Mouse (Mus musculus) lung, adult 2 months (tissue): ENCODE measurements around the gene Bicdl1. TPM values are rescaled to one million over a fixed set of nuclear protein-coding genes. Genes with fewer than 3 reads are reported as not detected.
"Not testable (repeated sequence)": the region's sequence is repeated elsewhere in the genome, so short reads cannot be mapped to it uniquely, and the experiment has no call there.

Experiments
- DNase-seq: peaks from one replicate; pipeline ENCODE4 v3.0.0; 2022
- H3K4me1 ChIP-seq: fragments of 200-500 bp; 2 replicates; pipeline ENCODE4 v1.6.1; 2011; ENCODE audit warnings: low read length; ENCODE audit not compliant: control insufficient read depth, insufficient read depth
- H3K4me3 ChIP-seq: fragments of 200-500 bp; replicated peaks from 2 replicates; pipeline ENCODE3; 2011; ENCODE audit warnings: low read depth, mild to moderate bottlenecking, control low read depth, low read length; ENCODE audit errors: extremely low read depth
- CTCF ChIP-seq: fragments of 200-500 bp; IDR thresholded peaks from 2 replicates; pipeline ENCODE4 v1.5.1; 2011; ENCODE audit warnings: mild to moderate bottlenecking, low read length, control low read depth; ENCODE audit not compliant: insufficient read depth
- POLR2A ChIP-seq: fragments of 200-500 bp; IDR thresholded peaks from 2 replicates; pipeline ENCODE4 v1.6.1; 2011; ENCODE audit warnings: low read depth, mild to moderate bottlenecking, control low read depth, low read length, borderline replicate concordance; ENCODE audit errors: extremely low read depth
- WGBS: fragments of 180-500 bp; shearing (Covaris S2); methylation state at CpG from one replicate; pipeline ENCODE4 v1.1.7; 2018; 5-methylcytosine and 5-hydroxymethylcytosine counted together
- polyA plus RNA-seq: library from polyadenylated mRNA; depleted of rRNA; stranded (reverse); fragments of >200 nt; gene quantifications from 2 replicates; pipeline ENCODE4 v1.2.3, GENCODE M21; 2012

The Bicdl1 gene
- polyA plus RNA-seq, 1 experiment: 26.2 TPM

DNA sequence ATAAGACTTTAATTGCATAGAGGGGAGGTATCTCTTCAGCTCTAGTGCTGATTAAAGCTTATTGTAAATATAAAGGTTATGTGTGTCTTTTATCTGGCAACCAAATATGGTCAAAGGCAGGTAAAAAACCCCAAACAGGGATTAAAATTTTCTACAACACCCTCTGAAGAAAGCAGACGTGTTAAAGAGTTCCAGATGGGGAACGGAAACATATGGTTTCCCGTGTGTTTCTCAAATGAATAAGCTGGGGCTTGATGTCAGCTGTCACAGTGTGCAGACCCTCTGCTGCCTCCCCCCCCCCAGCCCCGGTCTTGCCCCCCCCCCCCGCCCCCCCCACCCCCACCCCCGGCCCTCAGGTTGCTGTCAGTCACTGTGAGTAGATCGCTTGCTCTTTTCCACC lies 24.1 kb upstream of the Bicdl1 start:
- Histone ChIP-seq H3K4me3 (no peak overlapping the region), H3K4me1 (no peaks in the 10 kb centered on the region)
- TF ChIP-seq POLR2A (no peak), CTCF (no peak)
- DNase-seq: no peak
- WGBS: 60% methylated on average over 3 of the region's 7 CpGs

DNA sequence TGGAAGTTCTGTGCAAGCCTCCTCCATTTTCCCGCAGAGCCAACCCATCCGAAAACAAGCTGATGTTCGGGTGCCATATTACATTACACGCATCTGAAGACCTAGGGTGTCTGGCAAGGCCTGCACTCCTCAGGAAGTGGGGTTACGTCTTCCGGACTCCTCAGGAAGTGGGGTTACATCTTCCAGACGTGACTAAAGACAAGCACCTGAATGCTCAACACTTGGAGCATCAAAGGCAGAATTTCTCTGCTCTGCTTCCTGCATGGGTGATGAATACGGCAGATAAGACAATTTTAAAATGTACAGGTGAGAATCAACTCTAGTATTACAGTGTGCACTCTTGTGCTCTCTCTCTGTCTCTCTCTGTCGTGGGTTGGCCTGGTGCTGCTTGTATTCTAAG lies 23.4 kb upstream of the Bicdl1 start:
- 70% methylated on average over 9 of the region's 9 CpGs for WGBS
- Histone ChIP-seq H3K4me3 (no peak overlapping the region), H3K4me1 (no peaks in the 10 kb centered on the region)
- no peak for DNase-seq
- TF ChIP-seq POLR2A (no peak), CTCF (no peak)

DNA sequence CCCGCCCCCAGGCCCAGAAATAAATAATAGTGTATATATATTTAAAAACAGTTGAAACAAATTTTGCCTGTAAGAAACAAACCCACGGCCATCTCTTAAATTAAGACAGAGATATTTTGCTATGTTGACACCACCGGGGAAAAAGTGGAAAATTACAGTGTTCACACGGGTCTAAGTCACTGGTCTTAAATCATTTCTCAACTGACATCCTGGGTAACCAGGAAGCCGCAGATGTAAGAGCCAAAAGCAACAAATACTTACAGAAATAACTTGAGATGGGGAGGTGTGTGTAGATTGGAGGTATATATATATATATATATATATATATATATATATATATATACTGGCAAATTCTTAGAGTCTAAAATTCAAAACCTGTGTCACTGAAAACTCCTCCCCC lies 21.5 kb upstream of the Bicdl1 start:
- WGBS: 38% methylated on average over 5 of the region's 5 CpGs
- DNase-seq: no peak
- TF ChIP-seq CTCF (no peak), POLR2A (no peak)
- H3K4me1 ChIP-seq: no peaks in the 10 kb centered on the region
- no peak overlapping the region for H3K4me3 ChIP-seq

DNA sequence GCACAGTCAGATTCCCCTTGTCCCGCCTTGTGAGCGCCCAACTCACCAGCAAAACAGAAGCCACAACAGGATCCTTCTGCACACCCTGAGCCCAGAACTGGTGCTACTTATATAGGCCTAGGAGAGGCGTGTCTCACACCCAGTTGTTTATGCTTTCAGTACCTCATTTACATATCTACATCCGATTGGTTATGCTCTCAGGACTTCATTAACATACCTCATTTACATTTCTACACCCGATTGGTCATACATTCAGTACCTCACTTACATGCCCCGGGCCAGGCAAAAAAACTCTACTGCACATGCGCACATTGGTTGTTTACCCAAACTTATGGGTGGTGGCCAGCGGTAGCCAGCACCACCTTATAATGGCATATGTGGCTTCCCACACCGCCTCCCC lies 20.5 kb upstream of the Bicdl1 start:
- DNase-seq: not testable (repeated sequence)

DNA sequence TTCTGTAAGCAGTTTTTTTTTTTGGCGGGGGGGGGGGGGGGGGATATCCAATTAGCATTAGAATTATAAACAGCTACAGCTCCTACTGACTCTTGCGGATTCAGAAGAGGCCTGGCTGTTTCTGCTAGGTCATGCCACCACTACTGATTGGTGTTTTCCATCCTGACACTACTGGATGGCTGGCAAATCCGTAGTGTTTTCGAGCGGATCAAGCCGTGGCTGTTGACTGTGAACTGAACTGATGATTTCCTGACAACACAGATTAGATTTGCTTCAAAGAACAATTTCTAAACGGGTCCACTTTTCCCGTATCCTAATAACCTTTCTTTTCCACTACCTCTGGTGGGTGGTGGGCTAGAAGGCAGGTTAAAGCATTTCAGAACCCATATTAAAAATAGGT lies 16.9 kb upstream of the Bicdl1 start:
- 57% methylated on average over 8 of the region's 8 CpGs for WGBS
- no peak for TF ChIP-seq POLR2A
- TF ChIP-seq CTCF: no peak
- H3K4me3 ChIP-seq: no peak overlapping the region
- H3K4me1 ChIP-seq: no peaks in the 10 kb centered on the region
- no peak for DNase-seq

More for the DNA sequence above, 20.5 kb upstream of the Bicdl1 start:
- not testable (repeated sequence) for H3K4me1 ChIP-seq, H3K4me3 ChIP-seq
- 90% methylated on average over 9 of the region's 9 CpGs for WGBS

DNA sequence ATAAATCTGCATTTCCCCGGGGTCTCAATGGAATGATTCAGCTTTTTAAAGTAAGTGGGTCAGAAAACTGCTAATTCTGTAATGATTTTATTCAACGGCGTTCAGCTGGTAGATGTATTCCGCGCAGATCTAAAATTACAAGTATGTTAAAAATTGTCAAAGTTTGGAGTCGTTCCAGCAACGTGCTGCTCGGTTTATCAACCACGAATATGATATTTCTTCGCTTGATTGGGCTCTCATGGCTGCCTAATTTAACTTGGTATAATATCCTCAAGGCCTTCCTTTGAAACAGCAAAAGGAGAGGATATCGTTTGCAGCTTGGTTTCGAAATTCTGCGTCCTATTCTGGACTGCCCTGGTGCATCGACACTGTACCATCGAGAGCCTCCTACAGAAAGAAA lies 13.9 kb upstream of the Bicdl1 start:
- Histone ChIP-seq H3K4me3 (no peak overlapping the region), H3K4me1 (no peaks in the 10 kb centered on the region)
- TF ChIP-seq CTCF: no peak
- no peak for TF ChIP-seq POLR2A
- WGBS: 77% methylated on average over 15 of the region's 15 CpGs
- no peak for DNase-seq

DNA sequence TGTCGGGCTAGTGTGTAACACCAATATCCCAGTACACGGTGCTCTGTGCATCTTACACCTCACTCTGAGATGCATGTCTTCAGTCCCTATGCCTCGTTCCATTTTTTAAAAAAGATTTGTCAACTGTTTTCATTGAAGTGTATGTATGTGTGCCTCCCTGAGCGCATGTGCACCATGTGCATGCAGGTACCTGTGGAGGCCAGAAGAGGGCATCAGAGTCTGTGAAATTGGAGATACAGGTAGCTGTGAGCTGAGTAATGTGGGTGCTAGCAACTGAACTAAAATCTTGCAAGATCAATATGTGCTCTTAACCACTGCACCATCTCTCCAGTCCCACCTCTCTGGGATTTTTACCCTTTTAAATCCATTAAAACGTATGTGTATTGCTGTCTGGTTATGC lies 6.6 kb upstream of the Bicdl1 start:
- Histone ChIP-seq H3K4me1 (no peaks in the 10 kb centered on the region), H3K4me3 (no peak overlapping the region)
- 88% methylated on average over 5 of the region's 5 CpGs for WGBS
- TF ChIP-seq POLR2A (no peak), CTCF (no peak)
- DNase-seq: no peak

DNA sequence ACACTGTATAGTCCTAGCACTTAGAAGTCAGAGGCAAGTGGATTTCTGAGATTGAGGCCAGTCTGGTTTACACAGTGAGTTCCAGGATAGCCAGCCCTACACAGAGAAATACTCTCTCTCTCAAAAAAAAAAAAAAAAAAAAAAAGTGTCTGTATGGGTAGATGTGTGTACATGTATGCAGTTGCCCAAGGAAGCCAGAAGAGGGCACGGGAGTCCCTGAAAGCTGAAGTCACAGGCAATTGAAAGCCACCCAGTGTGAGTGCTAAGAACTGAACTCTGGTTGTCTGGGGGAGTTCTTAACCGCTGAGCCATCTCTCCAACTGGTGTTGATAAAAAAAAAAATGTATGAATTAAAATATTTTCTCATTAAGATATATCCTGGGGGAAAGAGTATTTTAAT lies 3.1 kb upstream of the Bicdl1 start:
- TF ChIP-seq POLR2A (no peak), CTCF (no peak)
- DNase-seq: no peak
- H3K4me1 ChIP-seq: no peaks in the 10 kb centered on the region
- WGBS: 73% methylated on average over 2 of the region's 2 CpGs
- no peak overlapping the region for H3K4me3 ChIP-seq

DNA sequence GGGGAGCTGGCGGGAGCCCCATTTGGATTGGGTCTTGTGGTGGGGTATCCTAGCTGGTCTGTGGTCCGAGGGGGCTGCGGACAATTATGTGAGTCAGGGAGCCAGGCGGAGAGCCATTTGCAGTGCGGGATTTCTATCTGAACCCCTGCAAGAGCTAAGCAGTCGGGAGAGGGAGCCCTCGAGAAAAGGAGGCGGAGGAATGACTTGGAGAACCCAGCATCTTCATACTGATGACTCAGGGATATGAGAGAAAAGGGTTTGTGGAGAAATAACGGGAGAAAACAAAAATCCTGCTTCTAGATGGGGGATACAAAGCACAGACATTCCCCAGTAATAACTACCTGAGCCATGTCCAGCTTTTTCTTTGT lies 1.4 kb upstream of the Bicdl1 start:
- TF ChIP-seq CTCF: 0 out of 2 replicates have a peak, but pooled peaks have one; percentile 19
- TF ChIP-seq POLR2A: no peak
- H3K4me3 ChIP-seq: peak overlapping the region; percentile 75
- 2% methylated on average over 9 of the region's 9 CpGs for WGBS
- DNase-seq: no peak
- no peaks in the 10 kb centered on the region for H3K4me1 ChIP-seq

DNA sequence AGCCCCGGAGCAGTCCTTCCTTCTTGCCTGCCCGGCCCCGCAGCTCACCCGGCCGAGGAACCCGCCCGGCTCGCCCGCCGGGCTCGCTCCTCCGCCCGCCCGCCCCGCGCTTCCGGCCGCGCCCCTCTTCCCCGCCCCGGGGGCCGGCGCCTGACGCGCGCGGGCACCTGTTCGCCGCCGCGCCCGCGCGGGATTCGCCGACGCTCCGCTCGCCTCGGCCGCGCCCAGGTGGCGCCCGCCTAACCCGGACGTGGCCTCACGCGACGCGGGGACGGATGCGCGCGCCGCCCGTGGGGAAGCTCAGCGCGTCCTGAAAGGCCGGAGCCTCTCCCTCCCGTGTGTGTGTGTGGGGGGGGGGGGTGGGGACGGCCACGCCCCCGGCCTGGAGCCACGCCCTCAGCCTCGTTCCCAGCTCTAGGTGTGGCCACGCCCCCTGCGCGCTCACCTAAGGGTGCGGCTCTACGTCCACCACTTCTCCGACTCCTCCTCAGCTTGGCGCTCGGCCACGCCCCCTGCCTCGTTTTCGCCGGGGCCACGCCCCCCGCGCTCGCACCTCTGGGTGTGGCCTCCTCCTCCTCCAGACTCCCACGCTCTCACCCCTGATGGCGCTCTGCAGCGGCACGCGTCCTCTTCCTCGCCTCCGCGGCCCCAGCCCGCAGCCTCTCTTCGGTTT lies 891 bp upstream of the Bicdl1 start:
- no peak for TF ChIP-seq CTCF
- TF ChIP-seq POLR2A: no peak
- Histone ChIP-seq H3K4me3 (peak overlapping the region; percentile 75), H3K4me1 (no peaks in the 10 kb centered on the region)
- peak; percentile 88 for DNase-seq
- WGBS: 2% methylated on average over 81 of the region's 91 CpGs

DNA sequence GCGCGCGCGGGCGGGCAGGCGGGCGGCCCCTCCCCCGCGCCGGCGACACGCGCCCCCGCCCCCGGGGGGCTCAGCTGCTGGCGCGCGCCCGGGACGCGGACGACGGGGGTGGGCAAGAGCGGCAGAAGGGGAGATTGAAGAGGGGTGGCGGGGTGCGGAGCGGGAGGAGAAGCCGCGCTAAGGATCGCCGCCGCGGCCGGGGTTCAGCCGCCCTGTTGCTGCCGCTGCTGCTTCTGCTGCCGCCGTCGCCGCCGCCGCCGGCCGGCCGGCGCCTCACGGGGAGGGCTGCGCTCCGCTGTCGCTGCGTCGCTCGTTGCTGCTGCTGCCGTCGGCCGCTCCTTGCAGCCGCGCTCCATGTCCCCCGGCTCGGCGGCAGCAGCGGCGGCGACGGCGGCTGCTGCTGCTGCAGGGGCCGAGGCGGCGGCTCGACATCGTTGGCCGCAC lies 333 bp upstream of the Bicdl1 start:
- no peak for TF ChIP-seq CTCF
- TF ChIP-seq POLR2A: no peak
- H3K4me1 ChIP-seq: no peaks in the 10 kb centered on the region
- peak overlapping the region; percentile 49 for H3K4me3 ChIP-seq
- no peak for DNase-seq
- WGBS: 1% methylated on average over 40 of the region's 72 CpGs
